In genomic region chr6:72937859-72938258, GRCm38 (mm10) we compare ENCODE assay signal across 16 mouse cellular contexts. TPM values are rescaled to one million over a fixed set of nuclear protein-coding genes. Genes with fewer than 3 reads are reported as not detected.
DNase-seq lines count a peak whose midpoint lies in the region; ATAC-seq and TF ChIP-seq lines count a peak whose summit lies in the region.
"Had no signal": no experiment of that assay in that cellular context is flagged by ENCODE, and none has a peak within 500 bp of the region (broad histone marks: within the 10 kb centered on the region; RNA-seq: fewer than 3 reads in every experiment).

No protein-coding gene starts in this region.

- peaks cover 5% of the 10 kb centered on the region; the same call in 1 of the 2 replicates for H3K4me1 ChIP-seq in spleen, adult 2 months (ENCODE audit: control insufficient read depth, insufficient read depth, insufficient read length)
- H3K4me1 ChIP-seq in liver, embryonic 14.5 days (replicated peaks; ENCODE audit: control insufficient read depth in 2 of 2, insufficient read depth in 2 of 2, low read length in 1 of 2) = 0 out of 4 replicates have a peak, but pooled peaks cover 0 to 2% of the 10 kb centered on the region in 2 experiments
- H3K4me1 ChIP-seq in kidney, adult 2 months (ENCODE audit: control insufficient read depth, insufficient read depth, low read length) = no peaks in the 10 kb centered on the region
- H3K4me1 ChIP-seq in midbrain, embryonic 15.5 days = no peaks in the 10 kb centered on the region
- H3K4me1 ChIP-seq: embryonic facial prominence, embryonic 12.5 days; forebrain, embryonic 12.5 days; limb, embryonic 13.5 days had no signal

- TF ChIP-seq POLR2A in spleen, adult 2 months (IDR thresholded peaks at IDR 0.05; ENCODE audit: low read depth, low read length) = no peak; the same call in 1 of the 2 replicates
- TF ChIP-seq POLR2A in kidney, adult 2 months (IDR thresholded peaks at IDR 0.05; ENCODE audit: low read depth, low read length) = no peak

- 0 out of 2 replicates have a peak overlapping the region, but pooled peaks have one; percentile 8 for H3K4me2 ChIP-seq in liver, embryonic 14.5 days (ENCODE audit: low read depth)
- H3K4me2 ChIP-seq in midbrain, embryonic 15.5 days = no peak overlapping the region
- H3K4me2 ChIP-seq: embryonic facial prominence, embryonic 12.5 days; forebrain, embryonic 12.5 days; limb, embryonic 13.5 days had no signal

- no peaks in the 10 kb centered on the region for H3K27me3 ChIP-seq in spleen, adult 2 months (ENCODE audit: control insufficient read depth, insufficient read depth, low read length)
- no peaks in the 10 kb centered on the region for H3K27me3 ChIP-seq in liver, embryonic 14.5 days (ENCODE audit: control insufficient read depth, insufficient read depth, low read length)
- no peaks in the 10 kb centered on the region for H3K27me3 ChIP-seq in kidney, adult 2 months (replicated peaks; ENCODE audit: control insufficient read depth, insufficient read depth, low read length)
- no peaks in the 10 kb centered on the region for H3K27me3 ChIP-seq in midbrain, embryonic 15.5 days (replicated peaks)
- H3K27me3 ChIP-seq: embryonic facial prominence, embryonic 12.5 days; forebrain, embryonic 12.5 days; limb, embryonic 13.5 days had no signal

- no peaks in the 10 kb centered on the region for H3K9me3 ChIP-seq in liver, embryonic 14.5 days (ENCODE audit: control insufficient read depth, low read length)
- no peaks in the 10 kb centered on the region for H3K9me3 ChIP-seq in midbrain, embryonic 15.5 days
- H3K9me3 ChIP-seq: embryonic facial prominence, embryonic 12.5 days; forebrain, embryonic 12.5 days; limb, embryonic 13.5 days had no signal

- TF ChIP-seq EP300 in liver, embryonic 14.5 days (IDR thresholded peaks at IDR 0.05; ENCODE audit: low read depth) = no peak

- H3K36me3 ChIP-seq in spleen, adult 2 months (ENCODE audit: control insufficient read depth, insufficient read depth, low read length) = no peaks in the 10 kb centered on the region
- H3K36me3 ChIP-seq in liver, embryonic 14.5 days (replicated peaks; ENCODE audit: control insufficient read depth, insufficient read depth, low read depth) = no peaks in the 10 kb centered on the region
- H3K36me3 ChIP-seq in kidney, adult 2 months (ENCODE audit: control insufficient read depth, insufficient read depth, low read length) = no peaks in the 10 kb centered on the region
- no peaks in the 10 kb centered on the region for H3K36me3 ChIP-seq in midbrain, embryonic 15.5 days (replicated peaks)
- H3K36me3 ChIP-seq: embryonic facial prominence, embryonic 12.5 days; forebrain, embryonic 12.5 days; limb, embryonic 13.5 days had no signal

- H3K27ac ChIP-seq in spleen, adult 2 months (ENCODE audit: insufficient read depth, low read length) = peak overlapping the region; percentile 76
- no peak overlapping the region for H3K27ac ChIP-seq in liver, embryonic 14.5 days
- H3K27ac ChIP-seq in kidney, adult 2 months (ENCODE audit: insufficient read depth, low read depth, low read length) = no peak overlapping the region
- no peak overlapping the region for H3K27ac ChIP-seq in midbrain, embryonic 15.5 days
- H3K27ac ChIP-seq: embryonic facial prominence, embryonic 12.5 days; forebrain, embryonic 12.5 days; limb, embryonic 13.5 days had no signal

- peak in 1 of 2 experiments; percentile 43 for DNase-seq in spleen, adult 2 months (ENCODE audit: low read depth in 1 of 2, low spot score in 2 of 2)
- DNase-seq in spleen, postnatal 4 days (ENCODE audit: low spot score in 2 of 2) = no peak
- peak; percentile 63 for DNase-seq in T-cell, adult 2 months (ENCODE audit: low spot score)
- no peak for DNase-seq in liver, embryonic 14.5 days (ENCODE audit: low read depth in 3 of 3, low spot score in 3 of 3)
- no peak for DNase-seq in kidney, adult 2 months
- no peak for DNase-seq in adrenal gland, postnatal 25 days
- DNase-seq: adrenal gland, adult 2 months; cerebellum, adult 11-12 months; gastrocnemius, postnatal 14 days; heart, postnatal 36 days; kidney, adult 11 months had no signal

- no peak overlapping the region for H3K9ac ChIP-seq in liver, embryonic 14.5 days (replicated peaks)
- no peak overlapping the region for H3K9ac ChIP-seq in midbrain, embryonic 15.5 days
- H3K9ac ChIP-seq: embryonic facial prominence, embryonic 12.5 days; forebrain, embryonic 12.5 days; limb, embryonic 13.5 days had no signal

- no peak for ATAC-seq in liver, embryonic 14.5 days (ENCODE audit: insufficient read depth)
- peak; percentile 65 for ATAC-seq in neutrophil, adult 5-6 weeks (ENCODE audit: extremely low read depth, insufficient number of reproducible peaks, low FRiP score, poor library complexity, severe bottlenecking)
- ATAC-seq in midbrain, embryonic 15.5 days (replicated peaks) = no peak

- WGBS in spleen, adult 2 months = 2% methylated on average over 5 of the region's 5 CpGs
- 18% methylated on average over 5 of the region's 5 CpGs for WGBS in liver, embryonic 14.5 days (ENCODE audit: insufficient replicate concordance)
- WGBS in kidney, adult 2 months = 53% methylated on average over 5 of the region's 5 CpGs
- WGBS in midbrain, embryonic 15.5 days = 87% methylated on average over 5 of the region's 5 CpGs

- no peak for TF ChIP-seq CTCF in spleen, adult 2 months (IDR thresholded peaks at IDR 0.05; ENCODE audit: extremely low read depth, insufficient read depth, insufficient read length, insufficient replicate concordance)
- TF ChIP-seq CTCF in liver, embryonic 14.5 days (IDR thresholded peaks at IDR 0.05; ENCODE audit: low read depth) = no peak
- TF ChIP-seq CTCF in kidney, adult 2 months (conservative IDR thresholded peaks at IDR 0.05; ENCODE audit: insufficient read depth, insufficient read length, low read depth, low read length) = no peak

- peak overlapping the region; percentile 47; the same call in 1 of the 2 replicates for H3K4me3 ChIP-seq in spleen, adult 2 months (ENCODE audit: extremely low read depth, insufficient read depth, insufficient read length)
- no peak overlapping the region for H3K4me3 ChIP-seq in liver, embryonic 14.5 days (ENCODE audit: insufficient read depth in 1 of 2, low read depth in 2 of 2, low read length in 2 of 2)
- no peak overlapping the region for H3K4me3 ChIP-seq in kidney, adult 2 months (ENCODE audit: insufficient read depth, low read depth, low read length)
- no peak overlapping the region for H3K4me3 ChIP-seq in midbrain, embryonic 15.5 days
- H3K4me3 ChIP-seq: embryonic facial prominence, embryonic 12.5 days; forebrain, embryonic 12.5 days; limb, embryonic 13.5 days had no signal

RNA-seq across cellular contexts. Expression of gene Tmsb10, which starts 20.7 kb away (rescaled TPM):
- polyA plus RNA-seq in spleen, adult 2 months (2012; rRNA removed) = 143 TPM in 2 replicates
- 27.9 and 131 TPM in 2 replicates for polyA plus RNA-seq in liver, embryonic 14.5 days (2012; rRNA removed)
- polyA plus RNA-seq in liver, embryonic 14.5 days (2014; fragmentation: Nextera tagmentation; extraction: Ambion mirVana) = 185 and 210 TPM in 2 replicates
- 879 and 1,181 TPM in 2 replicates for total RNA-seq in neutrophil, adult 5-6 weeks (2017)
- 28.0 and 54.7 TPM in 2 replicates for polyA plus RNA-seq in kidney, adult 2 months (2012; rRNA removed)
- 4,117 and 4,750 TPM in 2 replicates for polyA plus RNA-seq in midbrain, embryonic 15.5 days (2015; fragmentation: Nextera tagmentation; extraction: Ambion mirVana)
- 194 and 195 TPM in 2 replicates for total RNA-seq in adrenal gland, postnatal 25 days (2021)

RNA-seq across cellular contexts. Expression of gene Kcmf1, which starts 38.1 kb away (rescaled TPM):
- polyA plus RNA-seq in spleen, adult 2 months (2012; rRNA removed) = 94.1 and 116 TPM in 2 replicates
- 23.1 and 27.7 TPM in 2 replicates for polyA plus RNA-seq in liver, embryonic 14.5 days (2012; rRNA removed)
- polyA plus RNA-seq in liver, embryonic 14.5 days (2014; fragmentation: Nextera tagmentation; extraction: Ambion mirVana) = 29.5 and 34.4 TPM in 2 replicates
- total RNA-seq in neutrophil, adult 5-6 weeks (2017) = 123 and 149 TPM in 2 replicates
- polyA plus RNA-seq in kidney, adult 2 months (2012; rRNA removed) = 107 and 160 TPM in 2 replicates
- 38.1 and 42.8 TPM in 2 replicates for polyA plus RNA-seq in midbrain, embryonic 15.5 days (2015; fragmentation: Nextera tagmentation; extraction: Ambion mirVana)
- 81.8 and 83.5 TPM in 2 replicates for total RNA-seq in adrenal gland, postnatal 25 days (2021)

Comparison
In these comparisons a context has a peak if more than half of its experiments do, and no peak if none do; other contexts are left out.
1. RNA of gene Tmsb10, which starts 20.7 kb away (polyA plus RNA-seq): 4,117 to 4,750 TPM in midbrain, embryonic 15.5 days; 27.9 to 210 TPM in liver, embryonic 14.5 days, 143 TPM in spleen, adult 2 months and 28.0 to 54.7 TPM in kidney, adult 2 months; every median in the first group is over 10 times any median in the second.